Mouse (Mus musculus) liver, postnatal 0 days (tissue): Measurements from ENCODE around the gene Pitpnm2.

Experiments
- CTCF ChIP-seq: sonication (generic); IDR thresholded peaks from 2 replicates; pipeline ENCODE4 v1.5.1; 2016; ENCODE audit warnings: antibody characterized with exemption, low read depth
- EP300 ChIP-seq: IDR thresholded peaks from 2 replicates; pipeline ENCODE4 v1.6.1; 2016; ENCODE audit warnings: antibody characterized with exemption, low read depth, mild to moderate bottlenecking

DNA sequence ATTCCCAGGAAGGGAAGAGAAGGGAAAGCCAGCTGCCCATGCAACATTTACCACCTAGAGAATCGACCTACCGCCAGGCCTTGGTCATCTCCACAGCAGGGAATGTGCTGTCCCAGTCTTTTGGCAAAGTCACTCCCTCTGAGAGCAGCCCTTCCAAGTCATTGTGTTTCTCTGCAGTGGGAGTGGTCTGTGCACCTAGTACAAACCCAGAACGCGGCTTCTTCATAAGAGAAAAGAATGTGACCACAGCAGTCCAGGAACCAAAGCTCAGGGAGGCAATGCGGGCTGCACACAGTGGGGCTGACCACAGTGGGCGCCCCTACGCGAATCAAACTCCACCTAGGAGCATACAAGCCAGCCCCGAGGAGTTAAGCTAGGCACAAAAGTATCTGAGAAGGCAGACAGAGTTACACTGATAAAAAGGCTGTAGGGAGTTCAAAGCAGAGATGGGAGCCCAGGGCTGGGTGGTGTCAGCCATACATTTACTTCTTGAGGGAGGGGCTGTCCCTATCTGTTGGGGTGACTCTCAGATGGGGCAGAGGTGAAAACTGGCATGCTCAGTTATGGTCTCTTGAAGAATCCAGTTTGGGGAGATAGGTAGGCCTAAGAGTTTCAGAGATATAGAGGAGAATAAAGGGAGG lies 1.5 kb downstream of the Pitpnm2 start:
- TF ChIP-seq CTCF (no peak), EP300 (no peak)
